Mouse (Mus musculus): ENCODE results near the gene Gfy.

GRCm38 (mm10) chr7:45193406-45193805, 14.0 kb upstream of the Gfy start:
- TF ChIP-seq CTCF (IDR thresholded peaks at IDR 0.05), result no peak
- no peak for TF ChIP-seq POLR2A (IDR thresholded peaks at IDR 0.05; ENCODE audit: insufficient read depth, low read depth, low read length)
- TF ChIP-seq EP300 (IDR thresholded peaks at IDR 0.05; ENCODE audit: insufficient read depth, low read depth, low read length), result no peak

Data from heart, adult 2 months (tissue).